Mouse (Mus musculus): Measurements from ENCODE around the gene Camk1d. TPM values are rescaled to one million over a fixed set of nuclear protein-coding genes. Genes with fewer than 3 reads are reported as not detected.

Camk1d gene
- polyA plus RNA-seq, 1 experiment from 2014 or later: 1.3 TPM

DNA sequence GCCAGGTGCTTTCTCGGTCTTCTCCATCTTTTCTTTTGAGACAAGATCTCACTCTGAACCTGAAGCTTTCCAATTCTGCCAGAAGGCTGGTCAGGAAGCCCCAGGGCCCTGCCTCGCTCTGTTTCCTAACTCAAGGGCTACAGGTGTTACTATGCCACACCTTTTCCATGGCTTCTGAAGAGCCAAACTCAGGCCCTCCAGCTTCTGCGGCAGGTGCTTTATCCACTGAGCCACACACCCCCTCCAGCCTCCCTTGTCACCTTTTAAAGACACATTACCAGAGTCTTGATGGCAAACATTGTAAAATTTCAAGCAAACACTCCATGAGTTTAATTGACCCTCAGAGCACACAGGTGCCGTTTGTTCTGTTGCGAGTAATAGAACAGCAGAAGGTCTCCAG lies 17.7 kb upstream of the Camk1d start:
- no peak for ATAC-seq
- H3K4me3 ChIP-seq: no peak overlapping the region
- H3K36me3 ChIP-seq: no peaks in the 10 kb centered on the region
- no peak overlapping the region for H3K27ac ChIP-seq
- no peak overlapping the region for H3K9ac ChIP-seq
- peaks cover 3% of the 10 kb centered on the region; the same call in 1 of the 2 replicates for H3K27me3 ChIP-seq (replicated peaks)
- WGBS (ENCODE audit: insufficient replicate concordance): 77% methylated on average over 5 of the region's 5 CpGs
- no peaks in the 10 kb centered on the region for H3K4me1 ChIP-seq
- no peaks in the 10 kb centered on the region for H3K9me3 ChIP-seq (replicated peaks)
- H3K4me2 ChIP-seq: no peak overlapping the region

DNA sequence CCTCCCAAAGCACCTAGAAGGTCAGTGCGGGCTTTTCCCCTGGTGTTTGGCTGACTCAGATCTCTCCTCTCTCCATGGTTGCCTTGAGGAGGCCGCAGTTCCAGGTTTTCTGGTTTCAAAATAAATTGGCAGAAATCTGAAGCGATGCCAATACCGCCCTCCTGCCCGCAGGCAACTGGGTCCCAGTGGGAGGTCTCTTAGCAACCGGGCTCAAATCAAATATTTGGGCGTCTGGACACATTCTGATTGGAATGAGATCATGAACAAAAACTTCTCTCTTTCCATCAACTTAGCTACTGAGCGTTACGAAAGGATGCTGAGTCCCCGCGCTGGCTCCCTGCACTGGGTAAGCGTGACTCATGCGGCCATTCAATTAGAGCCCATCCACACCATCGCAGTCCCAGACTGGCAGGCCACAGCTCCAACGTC lies 16.1 kb upstream of the Camk1d start:
- H3K27ac ChIP-seq: no peak overlapping the region
- 70% methylated on average over 15 of the region's 15 CpGs for WGBS (ENCODE audit: insufficient replicate concordance)

DNA sequence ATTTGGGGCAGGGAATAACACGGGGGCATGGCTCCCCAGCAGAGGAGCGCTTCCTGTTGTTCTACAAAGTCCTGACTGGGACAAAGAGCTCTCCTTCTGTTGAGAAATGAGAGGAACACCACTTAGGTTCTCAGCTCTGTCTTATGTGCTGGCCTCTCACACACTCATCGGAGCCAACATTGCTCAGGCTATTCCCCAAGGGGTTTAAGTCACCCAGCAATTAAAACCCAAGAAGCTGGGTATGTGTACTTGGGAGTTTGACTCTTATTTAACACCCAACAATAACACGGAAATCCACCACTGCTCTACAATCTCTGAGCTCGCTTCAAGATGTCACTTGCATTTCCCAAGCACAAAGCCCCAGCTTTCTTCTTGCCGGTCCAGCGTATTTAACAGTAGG lies 15.6 kb upstream of the Camk1d start:
- Histone ChIP-seq H3K9ac (no peak overlapping the region), H3K27ac (no peak overlapping the region), H3K4me1 (no peaks in the 10 kb centered on the region), H3K4me2 (no peak overlapping the region), H3K9me3 (replicated peaks) (no peaks in the 10 kb centered on the region), H3K4me3 (no peak overlapping the region), H3K27me3 (replicated peaks) (peaks cover 8% of the 10 kb centered on the region; the same call in 1 of the 2 replicates), H3K36me3 (no peaks in the 10 kb centered on the region)
- WGBS (ENCODE audit: insufficient replicate concordance): 65% methylated on average over 7 of the region's 7 CpGs
- ATAC-seq: no peak

More for the DNA sequence above, 16.1 kb upstream of the Camk1d start:
- H3K36me3 ChIP-seq: no peaks in the 10 kb centered on the region
- H3K9me3 ChIP-seq (replicated peaks): no peaks in the 10 kb centered on the region
- H3K4me1 ChIP-seq: no peaks in the 10 kb centered on the region
- H3K4me3 ChIP-seq: no peak overlapping the region
- no peak overlapping the region for H3K4me2 ChIP-seq
- no peak for ATAC-seq
- no peak overlapping the region for H3K9ac ChIP-seq
- H3K27me3 ChIP-seq (replicated peaks): peaks cover 3% of the 10 kb centered on the region; the same call in 1 of the 2 replicates

DNA sequence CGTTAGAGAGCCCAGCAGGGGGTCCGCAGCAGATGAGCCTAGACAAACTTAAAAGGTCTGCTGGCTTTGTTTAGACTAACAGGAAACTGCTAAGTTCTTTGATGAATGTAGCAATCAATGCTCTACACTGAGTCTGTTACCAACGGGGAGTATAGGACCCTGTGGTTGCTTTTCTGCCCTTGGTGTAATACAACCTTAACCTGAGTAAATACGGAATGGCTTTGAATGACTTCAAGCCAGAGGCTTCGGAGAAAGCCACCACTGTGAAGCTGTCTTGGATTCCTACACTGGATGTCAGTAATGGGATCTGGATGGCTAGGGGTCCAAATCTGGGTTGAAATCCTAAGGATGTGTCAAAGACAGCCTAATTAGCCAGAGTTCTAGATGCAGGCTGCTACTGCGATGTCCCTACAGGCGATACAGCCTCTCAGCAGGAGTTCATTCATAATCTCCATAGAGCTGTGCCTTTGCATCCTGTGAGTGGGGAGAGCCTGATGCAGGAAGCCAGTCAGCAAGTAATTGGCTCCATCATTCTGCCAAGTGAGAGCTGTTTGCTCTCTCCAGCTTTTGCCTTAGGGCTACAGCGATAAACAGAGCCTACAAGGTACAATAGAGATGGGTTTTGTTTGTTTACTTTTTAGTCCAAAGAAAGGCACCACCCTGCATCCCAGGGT lies 10.8 kb upstream of the Camk1d start:
- Histone ChIP-seq H3K4me1 (no peaks in the 10 kb centered on the region), H3K27me3 (replicated peaks) (peaks cover 5% of the 10 kb centered on the region; the same call in 1 of the 2 replicates), H3K4me3 (no peak overlapping the region), H3K9me3 (replicated peaks) (no peaks in the 10 kb centered on the region), H3K27ac (no peak overlapping the region), H3K4me2 (no peak overlapping the region), H3K36me3 (no peaks in the 10 kb centered on the region), H3K9ac (no peak overlapping the region)
- 31% methylated on average over 8 of the region's 8 CpGs for WGBS (ENCODE audit: insufficient replicate concordance)
- no peak for ATAC-seq

DNA sequence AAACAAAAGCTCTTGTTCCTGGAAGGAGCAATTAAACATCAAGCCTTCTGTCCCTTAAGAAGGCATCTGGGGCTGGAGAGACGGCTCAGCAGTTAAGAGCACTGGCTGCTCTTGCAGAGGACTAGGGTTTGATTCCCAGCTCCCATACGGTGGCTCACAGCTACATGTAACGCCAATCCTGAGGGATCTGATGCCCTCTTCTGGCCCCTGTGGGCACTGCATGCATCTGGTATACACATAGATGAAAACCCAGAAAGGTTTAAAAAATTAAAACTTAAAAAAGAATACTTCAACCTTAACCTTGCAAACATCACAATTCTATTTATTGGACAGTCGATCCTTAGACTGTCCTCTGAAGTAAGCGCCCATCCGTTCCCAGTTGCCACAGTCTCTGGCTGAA lies 3.4 kb upstream of the Camk1d start:
- no peak overlapping the region for H3K27ac ChIP-seq
- no peak for ATAC-seq
- 79% methylated on average over 6 of the region's 6 CpGs for WGBS (ENCODE audit: insufficient replicate concordance)
- no peak overlapping the region for H3K9ac ChIP-seq
- H3K4me1 ChIP-seq: peaks cover 26% of the 10 kb centered on the region
- no peak overlapping the region for H3K4me2 ChIP-seq
- H3K9me3 ChIP-seq (replicated peaks): peaks cover 6% of the 10 kb centered on the region
- H3K36me3 ChIP-seq: no peaks in the 10 kb centered on the region
- no peak overlapping the region for H3K4me3 ChIP-seq
- peaks cover 38% of the 10 kb centered on the region for H3K27me3 ChIP-seq (replicated peaks)

DNA sequence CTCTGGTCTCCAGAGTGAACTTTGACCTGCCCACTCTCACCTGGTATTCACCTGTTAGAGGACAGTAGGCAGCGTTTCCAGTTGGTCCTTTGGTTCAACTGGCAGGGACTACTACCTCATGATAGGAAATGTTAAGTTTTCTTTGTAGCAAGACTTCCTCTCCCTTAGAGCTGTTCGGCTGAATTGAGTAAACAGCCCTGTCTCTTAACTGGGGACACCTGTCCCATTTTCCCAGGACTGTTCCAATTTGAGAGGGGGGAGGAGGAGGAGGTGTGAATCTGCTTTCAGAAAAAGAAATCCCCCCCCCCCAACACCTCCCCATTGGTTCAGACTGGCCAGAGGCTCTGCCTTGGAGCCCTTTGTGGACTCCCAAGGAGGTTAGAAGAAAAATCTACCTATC lies 1.2 kb upstream of the Camk1d start:
- no peak overlapping the region for H3K4me3 ChIP-seq
- 34% methylated on average over 2 of the region's 2 CpGs for WGBS (ENCODE audit: insufficient replicate concordance)
- H3K4me1 ChIP-seq: peaks cover 26% of the 10 kb centered on the region
- H3K9ac ChIP-seq: no peak overlapping the region
- peaks cover 52% of the 10 kb centered on the region for H3K27me3 ChIP-seq (replicated peaks)
- H3K27ac ChIP-seq: no peak overlapping the region
- no peaks in the 10 kb centered on the region for H3K36me3 ChIP-seq
- no peak for ATAC-seq
- H3K4me2 ChIP-seq: peak overlapping the region; percentile 92
- H3K9me3 ChIP-seq (replicated peaks): peaks cover 6% of the 10 kb centered on the region

DNA sequence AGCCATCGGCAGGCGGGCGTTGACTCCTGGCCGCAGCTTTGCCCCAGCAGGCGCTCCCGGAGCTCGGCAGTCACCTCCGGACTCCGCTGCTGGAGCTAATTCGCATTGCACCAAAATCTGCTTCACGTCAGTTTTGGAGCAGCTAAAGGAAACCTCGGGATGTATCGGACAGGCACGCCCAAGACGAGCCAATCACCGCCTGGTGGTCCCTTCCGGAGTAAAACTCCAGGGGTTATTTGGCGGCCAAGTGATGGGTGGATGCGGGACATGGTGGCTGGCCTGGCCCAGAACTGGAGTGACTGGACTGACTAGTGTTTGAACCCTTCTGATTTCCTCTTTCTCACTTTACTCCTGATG lies 717 bp upstream of the Camk1d start:
- ATAC-seq: 0 out of 2 replicates have a peak, but pooled peaks have one; percentile 6
- peak overlapping the region; percentile 92 for H3K4me2 ChIP-seq
- H3K27ac ChIP-seq: no peak overlapping the region
- H3K4me3 ChIP-seq: peak overlapping the region; percentile 59
- no peaks in the 10 kb centered on the region for H3K36me3 ChIP-seq
- WGBS (ENCODE audit: insufficient replicate concordance): 2% methylated on average over 19 of the region's 19 CpGs
- peaks cover 52% of the 10 kb centered on the region for H3K27me3 ChIP-seq (replicated peaks)
- peak overlapping the region; percentile 63; the same call in 1 of the 2 replicates for H3K9ac ChIP-seq
- H3K4me1 ChIP-seq: peaks cover 26% of the 10 kb centered on the region
- H3K9me3 ChIP-seq (replicated peaks): peaks cover 6% of the 10 kb centered on the region

DNA sequence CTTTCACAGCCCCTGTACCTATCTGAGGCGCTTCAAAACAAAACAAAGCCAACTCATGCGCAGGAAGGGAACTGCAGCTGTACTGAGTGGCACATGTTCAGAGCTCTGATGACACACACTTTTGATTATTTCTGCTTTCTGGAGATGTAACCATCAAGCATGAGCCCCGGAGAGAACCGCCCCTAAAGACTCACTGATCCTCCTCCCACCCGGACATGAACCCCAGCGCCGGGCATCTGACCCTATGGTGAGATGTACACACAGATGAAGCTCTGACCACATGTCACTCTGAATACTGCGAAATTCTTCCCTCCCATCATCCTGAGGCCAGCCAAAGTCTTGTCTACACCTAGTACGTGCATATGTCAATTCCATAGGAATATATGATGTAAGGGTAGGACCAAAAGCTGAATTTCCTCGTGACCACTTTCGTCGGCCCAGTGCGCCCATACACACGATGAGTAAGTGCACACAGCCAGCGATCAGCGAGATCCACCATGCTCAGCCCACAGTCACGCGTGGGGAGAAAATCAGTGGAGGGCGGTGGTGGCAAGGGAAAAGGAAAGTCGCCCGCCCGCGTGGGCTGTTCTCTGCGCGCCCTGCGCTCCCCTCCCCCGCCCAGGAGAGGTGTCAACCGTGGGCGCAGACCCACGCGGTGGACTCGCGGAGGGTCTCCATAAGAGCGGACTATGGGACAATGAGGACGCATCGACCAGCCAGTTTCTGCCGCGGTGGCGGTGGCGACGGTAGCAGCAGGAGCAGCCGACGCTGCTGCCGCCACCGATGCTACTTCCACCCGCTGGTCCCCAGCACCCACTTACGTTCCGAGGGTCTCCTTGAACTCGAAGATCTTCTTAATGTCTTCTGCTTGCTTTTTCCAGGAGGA lies 747 bp downstream of the Camk1d start:
- ATAC-seq: no peak
- Histone ChIP-seq H3K9me3 (replicated peaks) (peaks cover 6% of the 10 kb centered on the region), H3K36me3 (no peaks in the 10 kb centered on the region), H3K4me1 (peaks cover 26% of the 10 kb centered on the region), H3K4me2 (peak overlapping the region; percentile 92), H3K9ac (0 out of 2 replicates have a peak overlapping the region, but pooled peaks have one; percentile 63), H3K27me3 (replicated peaks) (peaks cover 52% of the 10 kb centered on the region), H3K27ac (no peak overlapping the region), H3K4me3 (peak overlapping the region; percentile 59)
- under 1% methylated on average over 49 of the region's 49 CpGs for WGBS (ENCODE audit: insufficient replicate concordance)

DNA sequence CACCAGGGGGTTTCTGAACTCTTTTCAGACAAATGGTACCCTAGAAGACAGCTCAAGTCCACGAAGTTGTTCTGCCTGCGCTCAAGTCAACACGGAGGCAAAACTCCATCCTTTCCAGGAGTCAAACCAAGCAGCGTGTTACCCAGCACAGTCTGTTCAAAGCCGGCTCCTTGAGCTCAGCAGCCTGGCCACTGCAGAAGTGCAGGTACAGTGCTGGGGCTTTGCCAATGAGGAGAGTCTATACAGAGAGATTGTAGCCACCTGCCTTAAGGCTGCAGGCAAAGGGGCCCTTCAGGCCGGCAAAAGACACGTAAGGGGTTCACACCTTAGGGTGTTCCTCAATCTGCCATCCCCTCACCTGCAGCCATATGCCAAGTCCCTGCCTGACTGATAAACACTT lies 2.1 kb downstream of the Camk1d start:
- no peak overlapping the region for H3K9ac ChIP-seq
- no peak overlapping the region for H3K27ac ChIP-seq
- peaks cover 1% of the 10 kb centered on the region; the same call in 1 of the 2 replicates for H3K9me3 ChIP-seq (replicated peaks)
- H3K27me3 ChIP-seq (replicated peaks): peaks cover 52% of the 10 kb centered on the region
- ATAC-seq: no peak
- no peak overlapping the region; the same call in 1 of the 2 replicates for H3K4me3 ChIP-seq
- 56% methylated on average over 7 of the region's 7 CpGs for WGBS (ENCODE audit: insufficient replicate concordance)
- no peaks in the 10 kb centered on the region for H3K36me3 ChIP-seq
- H3K4me1 ChIP-seq: peaks cover 26% of the 10 kb centered on the region
- no peak overlapping the region for H3K4me2 ChIP-seq

DNA sequence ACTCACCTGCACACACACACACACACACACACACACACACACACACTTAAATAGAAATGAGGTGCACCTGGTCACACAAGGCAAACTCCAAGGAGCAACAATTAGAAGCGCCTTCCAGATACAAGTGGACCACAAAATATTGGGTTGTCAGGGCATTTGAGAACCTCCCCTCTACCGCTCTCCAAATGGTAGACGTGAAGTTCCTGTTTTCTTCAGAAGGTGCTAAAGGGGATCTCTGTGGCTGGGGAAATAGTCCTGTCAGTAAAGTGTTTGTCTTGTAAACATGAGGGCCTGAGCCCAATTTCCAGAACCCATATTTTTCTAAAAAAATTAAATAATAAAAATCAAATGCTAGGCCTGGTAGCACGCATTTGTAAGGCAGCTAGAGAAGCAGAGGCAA lies 4.4 kb downstream of the Camk1d start:
- no peaks in the 10 kb centered on the region for H3K36me3 ChIP-seq
- H3K4me2 ChIP-seq: no peak overlapping the region
- peaks cover 19% of the 10 kb centered on the region for H3K4me1 ChIP-seq
- H3K27me3 ChIP-seq (replicated peaks): peaks cover 37% of the 10 kb centered on the region
- WGBS (ENCODE audit: insufficient replicate concordance): 61% methylated on average over 4 of the region's 4 CpGs
- no peaks in the 10 kb centered on the region for H3K9me3 ChIP-seq (replicated peaks)
- ATAC-seq: no peak
- no peak overlapping the region for H3K4me3 ChIP-seq
- H3K9ac ChIP-seq: no peak overlapping the region
- H3K27ac ChIP-seq: no peak overlapping the region

DNA sequence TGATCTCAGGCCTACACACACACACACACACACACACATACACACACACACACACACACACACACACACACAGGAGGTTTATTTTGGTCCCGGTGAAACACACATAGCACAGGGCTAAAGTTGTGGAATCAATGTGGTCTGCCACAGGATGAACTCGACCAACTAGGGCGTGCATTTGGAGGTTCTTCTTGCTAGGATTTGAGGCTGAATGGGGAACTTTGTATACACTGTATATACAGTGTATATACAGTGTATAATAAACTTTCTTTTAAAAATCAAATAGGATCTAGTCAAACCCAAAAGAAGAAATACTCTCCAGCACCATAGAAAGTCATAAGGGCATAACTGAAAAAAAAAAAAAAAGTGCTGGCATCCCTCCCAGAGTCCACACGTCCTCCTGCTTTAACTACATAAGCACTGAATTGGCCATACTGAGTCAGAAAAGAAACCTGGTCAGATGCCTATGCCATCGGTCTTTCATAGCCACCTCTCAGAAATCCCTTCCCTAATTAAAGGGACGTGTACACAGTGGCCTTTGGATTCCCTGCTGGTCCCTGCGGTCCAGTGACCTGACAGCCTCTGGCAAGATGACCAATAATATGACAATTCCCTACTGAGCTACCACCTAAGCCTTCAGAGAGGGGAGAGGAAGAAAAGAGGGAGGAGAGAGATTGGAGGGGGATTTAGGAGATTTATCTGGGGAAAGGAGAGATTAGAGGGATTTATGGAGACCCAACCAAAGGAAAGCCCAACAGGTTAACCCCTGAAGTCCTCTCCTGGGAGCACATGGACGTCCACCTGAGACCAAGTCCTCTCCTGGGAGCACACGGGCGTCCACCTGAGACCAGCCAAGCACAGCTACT lies 6.2 kb downstream of the Camk1d start:
- H3K9ac ChIP-seq: no peak overlapping the region
- no peaks in the 10 kb centered on the region for H3K36me3 ChIP-seq
- no peak overlapping the region for H3K4me3 ChIP-seq
- H3K4me1 ChIP-seq: peaks cover 4% of the 10 kb centered on the region; the same call in 1 of the 2 replicates
- peaks cover 19% of the 10 kb centered on the region for H3K27me3 ChIP-seq (replicated peaks)
- H3K4me2 ChIP-seq: no peak overlapping the region
- no peak for ATAC-seq
- H3K9me3 ChIP-seq (replicated peaks): no peaks in the 10 kb centered on the region
- WGBS (ENCODE audit: insufficient replicate concordance): 63% methylated on average over 10 of the region's 10 CpGs
- H3K27ac ChIP-seq: no peak overlapping the region

Data from liver, embryonic 12.5 days (tissue).